ENCODE assay signal across 8 mouse cellular contexts in the genomic region with DNA sequence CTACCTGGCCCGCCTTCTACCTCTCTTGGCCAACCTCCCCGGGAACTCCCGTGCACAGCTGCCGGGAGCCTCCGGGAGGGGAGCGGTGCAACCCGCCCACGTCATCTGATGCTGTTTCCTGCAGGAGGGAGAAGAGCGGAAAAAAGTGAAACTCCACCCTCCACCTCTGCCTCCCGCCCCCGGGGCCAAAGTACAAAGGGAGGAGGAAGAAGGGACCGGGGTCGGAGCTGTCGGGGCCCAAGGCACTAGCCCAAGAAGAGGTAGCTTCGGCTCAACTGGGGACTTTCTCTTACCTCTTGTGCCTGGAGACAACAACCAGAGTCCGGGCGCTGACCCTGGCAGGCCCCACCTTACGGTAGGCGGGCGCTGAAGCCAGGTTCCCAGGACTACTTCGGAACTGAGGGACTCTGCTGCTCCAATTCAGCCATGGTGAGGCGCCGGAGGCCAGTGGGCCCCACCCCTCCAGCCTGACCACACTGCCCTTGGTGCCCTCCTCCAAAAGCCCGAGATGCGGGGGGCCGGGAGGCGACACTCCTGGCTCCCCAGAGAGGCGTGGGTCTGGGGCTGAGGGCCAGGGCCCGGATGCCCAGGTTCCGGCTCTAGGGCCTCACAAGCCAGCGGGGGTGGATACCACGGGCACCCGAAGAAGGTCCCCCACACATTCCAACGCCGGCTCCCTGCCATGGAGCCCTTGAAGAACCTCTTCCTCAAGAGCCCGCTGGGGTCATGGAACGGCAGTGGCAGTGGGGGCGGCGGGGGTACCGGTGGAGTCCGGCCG. TPM values are rescaled to one million over a fixed set of nuclear protein-coding genes. Genes with fewer than 3 reads are reported as not detected.
DNase-seq lines count a peak whose midpoint lies in the region; ATAC-seq and TF ChIP-seq lines count a peak whose summit lies in the region.

No protein-coding gene starts in this region.

- peak overlapping the region; percentile 81 to 90 for H3K4me3 ChIP-seq in ES-E14 (ENCODE audit: insufficient read depth in 1 of 2, low read depth in 1 of 2, low read length in 2 of 2, poor library complexity in 1 of 2, severe bottlenecking in 1 of 2)
- peak overlapping the region; percentile 62 for H3K4me3 ChIP-seq in forebrain, embryonic 15.5 days
- H3K4me3 ChIP-seq in liver, postnatal 0 days (ENCODE audit: low read depth, low read length): peak overlapping the region; percentile 91
- H3K4me3 ChIP-seq in neural tube, embryonic 13.5 days: peak overlapping the region; percentile 76

- H3K4me2 ChIP-seq in forebrain, embryonic 15.5 days (replicated peaks): peak overlapping the region; percentile 100
- peak overlapping the region; percentile 100 for H3K4me2 ChIP-seq in liver, postnatal 0 days (ENCODE audit: low read depth, low read length)
- peak overlapping the region; percentile 93 for H3K4me2 ChIP-seq in neural tube, embryonic 13.5 days

- peak overlapping the region; percentile 67 for H3K9ac ChIP-seq in ES-E14 (ENCODE audit: insufficient read depth, low read depth, low read length, poor library complexity, severe bottlenecking)
- peak overlapping the region; percentile 70 for H3K9ac ChIP-seq in forebrain, embryonic 15.5 days (replicated peaks)
- H3K9ac ChIP-seq in liver, postnatal 0 days (replicated peaks): peak overlapping the region; percentile 76
- peak overlapping the region; percentile 90 for H3K9ac ChIP-seq in neural tube, embryonic 13.5 days

- TF ChIP-seq CTCF in liver, postnatal 0 days (IDR thresholded peaks at IDR 0.05; ENCODE audit: low read depth): no peak

- H3K9me3 ChIP-seq in ES-E14 (ENCODE audit: control insufficient read depth, insufficient read depth, low read depth, low read length): no peaks in the 10 kb centered on the region
- H3K9me3 ChIP-seq in forebrain, embryonic 15.5 days: no peaks in the 10 kb centered on the region
- no peaks in the 10 kb centered on the region for H3K9me3 ChIP-seq in liver, postnatal 0 days (ENCODE audit: low read length)
- no peaks in the 10 kb centered on the region for H3K9me3 ChIP-seq in neural tube, embryonic 13.5 days

- whole genome bisulfite sequencing in forebrain, embryonic 15.5 days: 13% methylated on average over 41 of the region's 42 CpGs
- WGBS in large intestine, adult 2 months: 3% methylated on average over 42 of the region's 42 CpGs
- WGBS in liver, postnatal 0 days (ENCODE audit: insufficient replicate concordance): 6% methylated on average over 42 of the region's 42 CpGs
- 11% methylated on average over 42 of the region's 42 CpGs for WGBS in neural tube, embryonic 13.5 days

- H3K4me1 ChIP-seq in ES-E14 (ENCODE audit: control insufficient read depth in 2 of 2, insufficient read depth in 2 of 2, low read length in 2 of 2, poor library complexity in 1 of 2): peaks cover 4 to 13% of the 10 kb centered on the region in 2 experiments; a peak in 2 of 4 replicates
- peaks cover 43% of the 10 kb centered on the region for H3K4me1 ChIP-seq in forebrain, embryonic 15.5 days
- peaks cover 44% of the 10 kb centered on the region for H3K4me1 ChIP-seq in liver, postnatal 0 days (ENCODE audit: insufficient read depth)
- H3K4me1 ChIP-seq in neural tube, embryonic 13.5 days (replicated peaks): peaks cover 59% of the 10 kb centered on the region

- in situ Hi-C loops in ES-E14 (cut with MboI; ENCODE audit: low sequenced_read_pairs in 2 of 2, unreplicated experiment in 2 of 2): no loop called here

- no peaks in the 10 kb centered on the region for H3K27me3 ChIP-seq in forebrain, embryonic 15.5 days
- no peaks in the 10 kb centered on the region for H3K27me3 ChIP-seq in liver, postnatal 0 days (ENCODE audit: insufficient read depth, low read length)
- H3K27me3 ChIP-seq in neural tube, embryonic 13.5 days: 0 out of 2 replicates have a peak, but pooled peaks cover under 1% of the 10 kb centered on the region

- ATAC-seq in forebrain, embryonic 15.5 days (replicated peaks): no peak
- ATAC-seq in liver, postnatal 0 days: peak; percentile 66
- ATAC-seq in neural tube, embryonic 13.5 days (ENCODE audit: low read depth): peak; percentile 16; the same call in 1 of the 2 replicates

- peak overlapping the region; percentile 1; the same call in 1 of the 2 replicates for H3K27ac ChIP-seq in ES-E14 (ENCODE audit: insufficient read depth, low read depth, low read length, poor library complexity, severe bottlenecking)
- peak overlapping the region; percentile 87 for H3K27ac ChIP-seq in forebrain, embryonic 15.5 days (replicated peaks)
- H3K27ac ChIP-seq in liver, postnatal 0 days (ENCODE audit: low read depth): peak overlapping the region; percentile 97
- H3K27ac ChIP-seq in neural tube, embryonic 13.5 days (replicated peaks): peak overlapping the region; percentile 90

- intact Hi-C loops in heart, postnatal 14 days (cut with DNase I): loop anchor here (2.0 kb wide), 1 partner anchor 37 kb away; the partner anchor contains the start of gene Ehbp1l1

- no peak; the same call in none of the 2 replicates for TF ChIP-seq EP300 in liver, postnatal 0 days (IDR thresholded peaks at IDR 0.05; ENCODE audit: low read depth)

- H3K36me3 ChIP-seq in ES-E14 (ENCODE audit: control insufficient read depth, insufficient read depth, low read length, poor library complexity, severe bottlenecking): peaks cover 20% of the 10 kb centered on the region
- H3K36me3 ChIP-seq in forebrain, embryonic 15.5 days: peaks cover 17% of the 10 kb centered on the region
- H3K36me3 ChIP-seq in liver, postnatal 0 days (replicated peaks; ENCODE audit: insufficient read depth, low read length): peaks cover 18% of the 10 kb centered on the region
- H3K36me3 ChIP-seq in neural tube, embryonic 13.5 days: peaks cover 55% of the 10 kb centered on the region

- peak; percentile 48 for DNase-seq in ES-E14 (ENCODE audit: low read depth, low spot score)
- peak; percentile 79 for DNase-seq in cerebellum, adult 11-12 months
- peak; percentile 88 for DNase-seq in heart, postnatal 14 days
- DNase-seq in large intestine, adult 2 months (ENCODE audit: low read depth, low spot score): peak; percentile 93
- peak; percentile 91 for DNase-seq in liver, postnatal 0 days
- peak; percentile 76 for DNase-seq in telencephalon, adult 2 months (ENCODE audit: low read depth, low spot score)

TF ChIP-seq in ES-E14, 5 proteins besides CTCF, POLR2A, EP300 and RAD21:
- TF ChIP-seq ZNF384 (IDR thresholded peaks at IDR 0.05; ENCODE audit: low read depth, low read length) (no peak), MAFK (IDR thresholded peaks at IDR 0.05; ENCODE audit: insufficient read depth, low read depth, low read length) (no peak), HCFC1 (IDR thresholded peaks at IDR 0.05; ENCODE audit: borderline replicate concordance, insufficient read depth, low read length) (no peak), ZC3H11A (IDR thresholded peaks at IDR 0.05; ENCODE audit: borderline replicate concordance, low read depth, low read length) (no peak), CHD2 (IDR thresholded peaks at IDR 0.05; ENCODE audit: low read depth, low read length) (no peak)

RNA-seq across cellular contexts. Expression of gene Pcnx3, which starts 1.0 kb away (rescaled TPM):
- 63.9 and 98.9 TPM in 2 replicates for total RNA-seq in ES-E14 (2012; rRNA removed)
- polyA plus RNA-seq in forebrain, embryonic 15.5 days (2015; fragmentation: Nextera tagmentation; extraction: Ambion mirVana): 27.6 and 29.1 TPM in 2 replicates
- 10 to 100 TPM; 24.0 to 24.9 TPM for total RNA-seq in heart, postnatal 14 days (2021)
- 71.8 and 89.0 TPM in 2 replicates for polyA plus RNA-seq in large intestine, adult 2 months (2012; rRNA removed)
- polyA plus RNA-seq in liver, postnatal 0 days (2015; fragmentation: Nextera tagmentation; extraction: Ambion mirVana): 5.2 and 5.6 TPM in 2 replicates
- polyA plus RNA-seq in neural tube, embryonic 13.5 days (2015; fragmentation: Nextera tagmentation; extraction: Ambion mirVana): 23.0 TPM in 2 replicates

RNA-seq across cellular contexts. Expression of gene Map3k11, which starts 1.2 kb away (rescaled TPM):
- total RNA-seq in ES-E14 (2012; rRNA removed): 15.0 and 19.3 TPM in 2 replicates
- 12.2 and 13.0 TPM in 2 replicates for polyA plus RNA-seq in forebrain, embryonic 15.5 days (2015; fragmentation: Nextera tagmentation; extraction: Ambion mirVana)
- total RNA-seq in heart, postnatal 14 days (2021): 10 to 100 TPM; 35.9 to 37.2 TPM
- polyA plus RNA-seq in large intestine, adult 2 months (2012; rRNA removed): 71.1 and 90.9 TPM in 2 replicates
- polyA plus RNA-seq in liver, postnatal 0 days (2015; fragmentation: Nextera tagmentation; extraction: Ambion mirVana): 10.4 and 12.5 TPM in 2 replicates
- 17.4 and 18.0 TPM in 2 replicates for polyA plus RNA-seq in neural tube, embryonic 13.5 days (2015; fragmentation: Nextera tagmentation; extraction: Ambion mirVana)

RNA-seq across cellular contexts. Expression of gene Kcnk7, which starts 14.4 kb away (rescaled TPM):
- total RNA-seq in ES-E14 (2012; rRNA removed): 0.63 and 0.67 TPM in 2 replicates
- polyA plus RNA-seq in forebrain, embryonic 15.5 days (2015; fragmentation: Nextera tagmentation; extraction: Ambion mirVana): 0.33 TPM in 1 of 2 replicates, not detected in the other
- total RNA-seq in heart, postnatal 14 days (2021): not detected
- polyA plus RNA-seq in large intestine, adult 2 months (2012; rRNA removed): 0.18 TPM in 1 of 2 replicates, not detected in the other
- 0.17 and 0.18 TPM in 2 replicates for polyA plus RNA-seq in liver, postnatal 0 days (2015; fragmentation: Nextera tagmentation; extraction: Ambion mirVana)
- polyA plus RNA-seq in neural tube, embryonic 13.5 days (2015; fragmentation: Nextera tagmentation; extraction: Ambion mirVana): not detected in 2 replicates

RNA-seq across cellular contexts. Expression of gene Sipa1, which starts 26.2 kb away (rescaled TPM):
- 10.5 and 14.5 TPM in 2 replicates for total RNA-seq in ES-E14 (2012; rRNA removed)
- polyA plus RNA-seq in forebrain, embryonic 15.5 days (2015; fragmentation: Nextera tagmentation; extraction: Ambion mirVana): 14.1 and 15.5 TPM in 2 replicates
- 10 to 100 TPM; 32.7 to 33.8 TPM for total RNA-seq in heart, postnatal 14 days (2021)
- polyA plus RNA-seq in large intestine, adult 2 months (2012; rRNA removed): 34.3 and 39.7 TPM in 2 replicates
- 14.1 and 15.3 TPM in 2 replicates for polyA plus RNA-seq in liver, postnatal 0 days (2015; fragmentation: Nextera tagmentation; extraction: Ambion mirVana)
- 19.1 and 19.8 TPM in 2 replicates for polyA plus RNA-seq in neural tube, embryonic 13.5 days (2015; fragmentation: Nextera tagmentation; extraction: Ambion mirVana)

RNA-seq across cellular contexts. Expression of gene Ehbp1l1, which starts 36.4 kb away (rescaled TPM):
- 9.0 and 16.4 TPM in 2 replicates for total RNA-seq in ES-E14 (2012; rRNA removed)
- polyA plus RNA-seq in forebrain, embryonic 15.5 days (2015; fragmentation: Nextera tagmentation; extraction: Ambion mirVana): 11.1 and 13.3 TPM in 2 replicates
- total RNA-seq in heart, postnatal 14 days (2021): 100 to 1,000 TPM; 124 to 141 TPM
- 45.1 and 63.8 TPM in 2 replicates for polyA plus RNA-seq in large intestine, adult 2 months (2012; rRNA removed)
- 38.5 and 42.5 TPM in 2 replicates for polyA plus RNA-seq in liver, postnatal 0 days (2015; fragmentation: Nextera tagmentation; extraction: Ambion mirVana)
- 8.3 and 9.6 TPM in 2 replicates for polyA plus RNA-seq in neural tube, embryonic 13.5 days (2015; fragmentation: Nextera tagmentation; extraction: Ambion mirVana)

Comparison
In these comparisons a context has a peak if more than half of its experiments do, and no peak if none do; other contexts are left out.
1. H3K27ac ChIP-seq: peak in every context shown above with its lines; median percentile 97 in liver, postnatal 0 days; 90 in neural tube, embryonic 13.5 days; 87 in forebrain, embryonic 15.5 days; 1 in ES-E14.